Mouse (Mus musculus) cerebellum, postnatal 14 days (tissue): ENCODE results near the gene Mrpl43.

Source experiments
- DNase-seq, 2 experiments: peaks; one replicate each; pipeline ENCODE4 v3.0.0; 2021; ENCODE audit warnings: mixed read lengths in 2 of 2

The Mrpl43 gene

GRCm38 (mm10) chr19:45028746-45029145 lies 22.5 kb upstream of the Mrpl43 start:
- no peak for DNase-seq

GRCm38 (mm10) chr19:45027848-45028247 lies 21.6 kb upstream of the Mrpl43 start:
- no peak for DNase-seq

- no peak for DNase-seq
These were observed 20.9 kb upstream of the Mrpl43 start for GRCm38 (mm10) chr19:45026958-45027670.

- DNase-seq = no peak
These were observed 19.8 kb upstream of the Mrpl43 start for GRCm38 (mm10) chr19:45025937-45026568.

GRCm38 (mm10) chr19:45024775-45025174 lies 18.5 kb upstream of the Mrpl43 start:
- DNase-seq = no peak

- DNase-seq = no peak
These were observed 17.8 kb upstream of the Mrpl43 start for GRCm38 (mm10) chr19:45023993-45024392.

GRCm38 (mm10) chr19:45021362-45021761 lies 15.1 kb upstream of the Mrpl43 start:
- DNase-seq = no peak

- no peak for DNase-seq
These were observed 14.1 kb upstream of the Mrpl43 start for GRCm38 (mm10) chr19:45020348-45020747.

- DNase-seq = peak; percentile 53 to 70
These were observed 12.1 kb upstream of the Mrpl43 start for GRCm38 (mm10) chr19:45018351-45018831.

- DNase-seq = peak; percentile 88 to 91
These were observed 11.7 kb upstream of the Mrpl43 start for GRCm38 (mm10) chr19:45017909-45018308.

- DNase-seq = peak; percentile 89 to 92
These were observed 11.1 kb upstream of the Mrpl43 start for GRCm38 (mm10) chr19:45017216-45017771.

- DNase-seq = peak; percentile 92 to 95
These were observed 10.3 kb upstream of the Mrpl43 start for GRCm38 (mm10) chr19:45016341-45017215.

GRCm38 (mm10) chr19:45015518-45016281 lies 9.5 kb upstream of the Mrpl43 start:
- peak; percentile 73 to 74 for DNase-seq

- peak; percentile 72 to 76 for DNase-seq
These were observed 8.8 kb upstream of the Mrpl43 start for GRCm38 (mm10) chr19:45014981-45015402.

GRCm38 (mm10) chr19:45014335-45014971 lies 8.2 kb upstream of the Mrpl43 start, which contains the start of gene Lzts2:
Gene Lzts2, plus strand, starts transcription at chr19:45014414.
- DNase-seq = no peak

GRCm38 (mm10) chr19:45013581-45014225 lies 7.5 kb upstream of the Mrpl43 start:
- no peak for DNase-seq

- DNase-seq = peak in 1 of 2 experiments; percentile 49
These were observed 6.4 kb upstream of the Mrpl43 start for GRCm38 (mm10) chr19:45012636-45013035.

- DNase-seq = no peak
These were observed 6.0 kb upstream of the Mrpl43 start for GRCm38 (mm10) chr19:45012219-45012618.

- DNase-seq = no peak
These were observed 4.4 kb upstream of the Mrpl43 start for GRCm38 (mm10) chr19:45010646-45011045.

GRCm38 (mm10) chr19:45007425-45008191 lies 1.4 kb upstream of the Mrpl43 start:
- DNase-seq = peak in 1 of 2 experiments; percentile 38
